Mouse (Mus musculus): ENCODE results near the gene Ntn3. TPM values are rescaled to one million over a fixed set of nuclear protein-coding genes. Genes with fewer than 3 reads are reported as not detected.

Ntn3 gene
- polyA plus RNA-seq, 1 experiment from 2014 or later, result 2.4 TPM

- Histone ChIP-seq H3K27ac (peak overlapping the region; percentile 60; the same call in 1 of the 2 replicates), H3K9me3 (replicated peaks) (no peaks in the 10 kb centered on the region), H3K4me3 (0 out of 2 replicates have a peak overlapping the region, but pooled peaks have one; percentile 51), H3K27me3 (peaks cover 33% of the 10 kb centered on the region), H3K36me3 (ENCODE audit: poor library complexity, severe bottlenecking) (peaks cover 3% of the 10 kb centered on the region; the same call in 1 of the 2 replicates), H3K4me1 (peaks cover 68% of the 10 kb centered on the region), H3K4me2 (peak overlapping the region; percentile 94), H3K9ac (0 out of 2 replicates have a peak overlapping the region, but pooled peaks have one; percentile 82)
- WGBS, result 83% methylated on average over 3 of the region's 3 CpGs
- ATAC-seq, result no peak
Observed at GRCm38 (mm10) chr17:24209916-24210240, 547 bp upstream of the Ntn3 start.

- Histone ChIP-seq H3K36me3 (ENCODE audit: poor library complexity, severe bottlenecking) (no peaks in the 10 kb centered on the region), H3K27me3 (peaks cover 33% of the 10 kb centered on the region), H3K9ac (peak overlapping the region; percentile 82), H3K27ac (peak overlapping the region; percentile 60), H3K4me1 (peaks cover 80% of the 10 kb centered on the region), H3K4me3 (peak overlapping the region; percentile 51), H3K9me3 (replicated peaks) (no peaks in the 10 kb centered on the region), H3K4me2 (peak overlapping the region; percentile 94)
- no peak for ATAC-seq
- 4% methylated on average over 29 of the region's 29 CpGs for WGBS
Observed at GRCm38 (mm10) chr17:24208641-24209042, 689 bp downstream of the Ntn3 start.

- H3K27me3 ChIP-seq, result peaks cover 33% of the 10 kb centered on the region
- no peak for ATAC-seq
- H3K9me3 ChIP-seq (replicated peaks), result no peaks in the 10 kb centered on the region
- H3K4me2 ChIP-seq, result peak overlapping the region; percentile 94
- 57% methylated on average over 34 of the region's 34 CpGs for WGBS
- H3K27ac ChIP-seq, result no peak overlapping the region
- peak overlapping the region; percentile 51 for H3K4me3 ChIP-seq
- H3K36me3 ChIP-seq (ENCODE audit: poor library complexity, severe bottlenecking), result no peaks in the 10 kb centered on the region
- peak overlapping the region; percentile 82; the same call in 1 of the 2 replicates for H3K9ac ChIP-seq
- peaks cover 85% of the 10 kb centered on the region for H3K4me1 ChIP-seq
Observed at GRCm38 (mm10) chr17:24207768-24208640, 1.3 kb downstream of the Ntn3 start.

GRCm38 (mm10) chr17:24206451-24207351 is 2.6 kb downstream of the Ntn3 start:
- ATAC-seq, result peak; percentile 31

GRCm38 (mm10) chr17:24205908-24206361 is 3.4 kb downstream of the Ntn3 start:
- Histone ChIP-seq H3K4me2 (peak overlapping the region; percentile 94), H3K9me3 (replicated peaks) (no peaks in the 10 kb centered on the region), H3K27me3 (peaks cover 28% of the 10 kb centered on the region), H3K27ac (peak overlapping the region; percentile 22; the same call in 1 of the 2 replicates), H3K4me3 (peak overlapping the region; percentile 70), H3K36me3 (ENCODE audit: poor library complexity, severe bottlenecking) (no peaks in the 10 kb centered on the region), H3K4me1 (peaks cover 72% of the 10 kb centered on the region), H3K9ac (peak overlapping the region; percentile 76)
- 4% methylated on average over 15 of the region's 15 CpGs for WGBS
- ATAC-seq, result peak; percentile 23

More at GRCm38 (mm10) chr17:24206451-24207351, 2.6 kb downstream of the Ntn3 start:
- Histone ChIP-seq H3K4me3 (peak overlapping the region; percentile 70), H3K9me3 (replicated peaks) (no peaks in the 10 kb centered on the region), H3K27me3 (peaks cover 33% of the 10 kb centered on the region), H3K4me2 (peak overlapping the region; percentile 94), H3K9ac (peak overlapping the region; percentile 71), H3K27ac (peak overlapping the region; percentile 51), H3K36me3 (ENCODE audit: poor library complexity, severe bottlenecking) (no peaks in the 10 kb centered on the region), H3K4me1 (peaks cover 80% of the 10 kb centered on the region)
- WGBS, result 4% methylated on average over 62 of the region's 62 CpGs

GRCm38 (mm10) chr17:24205284-24205888 is 3.9 kb downstream of the Ntn3 start, which contains the start of gene Tbc1d24:
TSS of gene Tbc1d24 (minus strand) at chr17:24205562.
- Histone ChIP-seq H3K27ac (peak within 1 kb of the TSS; percentile 22), H3K4me3 (peak within 1 kb of the TSS; percentile 70), H3K27me3 (peaks cover 22% of the 10 kb centered on the region), H3K9me3 (replicated peaks) (no peaks in the 10 kb centered on the region), H3K36me3 (ENCODE audit: poor library complexity, severe bottlenecking) (no peaks in the 10 kb centered on the region), H3K4me2 (peak within 1 kb of the TSS; percentile 94), H3K9ac (peak within 1 kb of the TSS; percentile 76), H3K4me1 (peaks cover 67% of the 10 kb centered on the region)
- ATAC-seq, result peak; percentile 77
- WGBS, result under 1% methylated on average over 65 of the region's 65 CpGs

- Histone ChIP-seq H3K9ac (peak overlapping the region; percentile 76), H3K4me1 (peaks cover 64% of the 10 kb centered on the region), H3K36me3 (ENCODE audit: poor library complexity, severe bottlenecking) (no peaks in the 10 kb centered on the region), H3K27ac (no peak overlapping the region; the same call in 1 of the 2 replicates), H3K4me3 (peak overlapping the region; percentile 70), H3K27me3 (peaks cover 18% of the 10 kb centered on the region), H3K4me2 (peak overlapping the region; percentile 94), H3K9me3 (replicated peaks) (no peaks in the 10 kb centered on the region)
- no peak for ATAC-seq
- WGBS, result 13% methylated on average over 7 of the region's 7 CpGs
Observed at GRCm38 (mm10) chr17:24204846-24205245, 4.5 kb downstream of the Ntn3 start.

GRCm38 (mm10) chr17:24203611-24204534 is 5.5 kb downstream of the Ntn3 start:
- Histone ChIP-seq H3K4me1 (peaks cover 54% of the 10 kb centered on the region), H3K27ac (no peak overlapping the region), H3K9me3 (replicated peaks) (no peaks in the 10 kb centered on the region), H3K4me2 (peak overlapping the region; percentile 94), H3K9ac (peak overlapping the region; percentile 76; the same call in 1 of the 2 replicates), H3K36me3 (ENCODE audit: poor library complexity, severe bottlenecking) (no peaks in the 10 kb centered on the region), H3K27me3 (peaks cover 18% of the 10 kb centered on the region), H3K4me3 (peak overlapping the region; percentile 70)
- ATAC-seq, result no peak
- 83% methylated on average over 3 of the region's 3 CpGs for WGBS

GRCm38 (mm10) chr17:24203068-24203467 is 6.3 kb downstream of the Ntn3 start:
- no peaks in the 10 kb centered on the region for H3K36me3 ChIP-seq (ENCODE audit: poor library complexity, severe bottlenecking)
- no peak overlapping the region for H3K4me3 ChIP-seq

GRCm38 (mm10) chr17:24201092-24201491 is 8.2 kb downstream of the Ntn3 start:
- Histone ChIP-seq H3K9ac (no peak overlapping the region), H3K36me3 (ENCODE audit: poor library complexity, severe bottlenecking) (no peaks in the 10 kb centered on the region), H3K9me3 (replicated peaks) (no peaks in the 10 kb centered on the region), H3K4me1 (peaks cover 27% of the 10 kb centered on the region), H3K27me3 (no peaks in the 10 kb centered on the region; the same call in 1 of the 2 replicates), H3K4me2 (no peak overlapping the region), H3K4me3 (no peak overlapping the region), H3K27ac (no peak overlapping the region)
- WGBS, result 71% methylated on average over 4 of the region's 4 CpGs
- ATAC-seq, result no peak

More at GRCm38 (mm10) chr17:24203068-24203467, 6.3 kb downstream of the Ntn3 start:
- Histone ChIP-seq H3K9me3 (replicated peaks) (no peaks in the 10 kb centered on the region), H3K27ac (no peak overlapping the region), H3K4me1 (peaks cover 46% of the 10 kb centered on the region), H3K27me3 (peaks cover 14% of the 10 kb centered on the region), H3K9ac (peak overlapping the region; percentile 51), H3K4me2 (peak overlapping the region; percentile 16; the same call in 1 of the 2 replicates)
- 41% methylated on average over 4 of the region's 4 CpGs for WGBS
- no peak for ATAC-seq

All from forebrain, embryonic 13.5 days (tissue).